Mouse (Mus musculus) intestine, embryonic 14.5 days (tissue): ENCODE measurements at regions not wholly inside any gene's neighbourhood (a gene's known extent, or its start where the extent isn't known, plus 50 kb on each side); places are given as distances from the start of the nearest gene placed in this dataset.
"Not testable (repeated sequence)": the region's sequence is repeated elsewhere in the genome, so short reads cannot be mapped to it uniquely, and the experiment has no call there.

Source experiments
- ATAC-seq: fragments of 200-750 bp; cut with Nextera tagmentation; replicated peaks from 2 replicates; pipeline ENCODE4 v1.8.0; 2017; ENCODE audit warnings: low read depth, moderate number of reproducible peaks, moderate TSS enrichment, moderate library complexity; ENCODE audit not compliant: low FRiP score, low TSS enrichment
- DNase-seq: peaks from one replicate; pipeline ENCODE4 v3.0.0-alpha.2; 2018; ENCODE audit warnings: low spot score
- H3K27ac ChIP-seq: fragments of 300-500 bp; sonication (generic); 2 replicates; pipeline ENCODE4 v1.5.1; 2014; ENCODE audit warnings: low read depth, mild to moderate bottlenecking, control low read depth
- H3K27me3 ChIP-seq: fragments of 300-500 bp; sonication (generic); replicated peaks from 2 replicates; pipeline ENCODE4 v1.6.1; 2014; ENCODE audit warnings: low read length, control low read depth; ENCODE audit not compliant: control insufficient read depth, insufficient read depth
- H3K36me3 ChIP-seq: fragments of 300-500 bp; sonication (generic); 2 replicates; pipeline ENCODE4 v1.6.1; 2014; ENCODE audit warnings: low read length, control low read depth; ENCODE audit not compliant: control insufficient read depth, insufficient read depth
- H3K4me1 ChIP-seq: fragments of 300-500 bp; sonication (generic); replicated peaks from 2 replicates; pipeline ENCODE4 v1.6.1; 2014; ENCODE audit warnings: low read length, control low read depth, mixed read lengths; ENCODE audit not compliant: control insufficient read depth, insufficient read depth
- H3K4me2 ChIP-seq: fragments of 300-500 bp; sonication (generic); 2 replicates; pipeline ENCODE4 v1.6.1; 2014; ENCODE audit warnings: low read length
- H3K4me3 ChIP-seq: fragments of 300-500 bp; sonication (generic); 2 replicates; pipeline ENCODE4 v1.5.1; 2014; ENCODE audit warnings: low read depth, low read length, control low read depth, mixed read lengths
- H3K9ac ChIP-seq: fragments of 300-500 bp; sonication (generic); 2 replicates; pipeline ENCODE4 v1.6.1; 2014; ENCODE audit warnings: mild to moderate bottlenecking, low read length
- H3K9me3 ChIP-seq: fragments of 300-500 bp; sonication (generic); 2 replicates; pipeline ENCODE4 v1.6.1; 2016; ENCODE audit warnings: low read length, control low read depth; ENCODE audit not compliant: control insufficient read depth
- WGBS: fragments of 180-500 bp; shearing (Covaris S2); extraction: QIAGEN DNeasy Blood & Tissue Kit; methylation state at CpG from one replicate; pipeline ENCODE4 v1.1.7; 2014; 5-methylcytosine and 5-hydroxymethylcytosine counted together

DNA sequence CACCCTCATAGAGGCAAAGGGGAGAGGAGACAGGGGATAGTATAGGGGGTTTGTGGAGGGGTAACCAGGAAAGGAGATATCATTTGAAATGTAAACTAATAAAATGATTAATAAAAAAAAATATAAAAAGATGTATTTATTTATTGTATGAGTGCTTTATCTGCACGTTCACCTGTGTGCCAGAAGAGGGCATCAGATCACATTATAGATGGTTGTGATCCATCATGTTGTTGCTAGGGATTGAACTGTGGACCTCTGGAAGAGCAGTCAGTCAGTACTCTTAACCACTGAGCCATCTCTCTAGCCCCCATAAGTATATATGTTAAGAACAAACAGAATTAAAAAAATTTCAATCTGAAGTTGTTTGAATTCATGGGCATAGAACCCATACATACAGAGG, 69.4 kb upstream of the Max start:
- no peak overlapping the region for H3K9ac ChIP-seq
- no peaks in the 10 kb centered on the region for H3K36me3 ChIP-seq
- no peaks in the 10 kb centered on the region for H3K4me1 ChIP-seq
- no peak overlapping the region for H3K27ac ChIP-seq
- no peaks in the 10 kb centered on the region for H3K9me3 ChIP-seq
- DNase-seq (no peak), ATAC-seq (no peak)
- H3K27me3 ChIP-seq: no peaks in the 10 kb centered on the region
- no peak overlapping the region for H3K4me3 ChIP-seq
- 74% methylated on average over 1 of the region's 1 CpGs for WGBS
- H3K4me2 ChIP-seq: no peak overlapping the region

DNA sequence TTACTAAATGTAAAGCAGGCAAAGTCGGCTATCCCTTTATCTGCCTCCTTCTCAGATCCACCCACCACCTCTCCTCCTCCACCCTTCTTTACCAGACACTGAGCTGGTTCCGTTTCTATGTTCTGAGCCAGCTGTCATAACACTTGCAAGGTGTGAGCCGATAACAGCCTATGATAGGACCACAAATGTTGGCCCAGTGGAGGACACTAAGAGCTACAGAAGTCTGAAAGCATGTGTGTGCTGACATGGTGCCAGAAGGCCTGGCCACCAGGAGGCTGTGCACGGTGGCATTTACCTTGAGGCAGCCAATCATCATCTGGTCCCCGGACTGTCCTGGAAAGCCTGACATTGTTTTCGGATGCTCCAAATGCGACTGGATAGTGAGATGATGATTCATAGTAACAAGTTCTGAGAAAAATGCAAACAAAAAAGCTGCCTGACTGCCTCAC, 63.5 kb upstream of the Max start:
- DNase-seq: no peak
- H3K36me3 ChIP-seq: no peaks in the 10 kb centered on the region
- H3K9ac ChIP-seq: no peak overlapping the region
- no peak for ATAC-seq
- H3K4me3 ChIP-seq: no peak overlapping the region
- H3K9me3 ChIP-seq: no peaks in the 10 kb centered on the region
- no peaks in the 10 kb centered on the region for H3K4me1 ChIP-seq
- WGBS: 77% methylated on average over 7 of the region's 7 CpGs
- H3K27ac ChIP-seq: no peak overlapping the region
- H3K27me3 ChIP-seq: no peaks in the 10 kb centered on the region
- H3K4me2 ChIP-seq: no peak overlapping the region

DNA sequence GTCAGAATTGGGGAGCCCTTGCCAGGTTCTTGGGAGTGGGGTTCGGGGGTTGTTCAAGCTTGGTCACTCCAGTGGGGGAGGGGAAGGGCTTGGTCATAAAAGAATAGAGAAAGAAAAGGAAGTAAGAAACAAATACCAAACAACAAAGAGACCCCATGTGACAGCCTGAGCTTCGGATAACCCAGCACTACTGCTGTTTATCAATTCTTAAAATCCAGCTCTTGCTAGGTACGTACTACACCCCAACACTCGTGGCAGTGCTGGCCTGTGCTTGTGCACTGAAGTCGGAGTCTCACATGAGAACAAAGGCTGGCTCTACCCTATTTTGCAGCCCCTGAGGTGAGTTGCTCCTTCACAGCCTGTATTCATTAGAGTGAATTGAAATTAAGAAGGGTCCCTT, 60.5 kb upstream of the Max start:
- Histone ChIP-seq H3K27me3 (no peaks in the 10 kb centered on the region), H3K9me3 (no peaks in the 10 kb centered on the region), H3K36me3 (no peaks in the 10 kb centered on the region), H3K4me1 (no peaks in the 10 kb centered on the region), H3K4me3 (no peak overlapping the region), H3K4me2 (no peak overlapping the region), H3K27ac (no peak overlapping the region), H3K9ac (no peak overlapping the region)
- WGBS: 66% methylated on average over 5 of the region's 5 CpGs
- no peak for DNase-seq
- ATAC-seq: no peak

DNA sequence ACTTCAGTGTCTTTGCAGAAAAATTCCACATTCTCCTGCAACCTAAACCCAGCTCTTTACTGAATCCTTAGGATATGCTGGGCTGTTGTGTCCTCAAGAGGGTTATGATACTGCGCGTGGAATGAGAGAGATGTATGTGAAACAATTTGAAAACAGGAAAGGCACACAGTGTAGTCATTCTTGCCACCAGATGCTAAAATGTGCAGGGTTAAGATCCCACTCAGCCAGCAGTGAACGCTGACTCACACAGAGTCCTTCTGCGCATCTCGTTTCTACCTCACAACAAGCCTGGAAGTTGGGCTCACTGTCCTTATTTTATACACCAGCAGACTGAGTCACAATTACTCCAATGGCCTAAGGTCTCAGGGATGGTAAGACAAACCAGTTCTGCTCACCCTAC, 59.9 kb upstream of the Max start:
- WGBS: 81% methylated on average over 5 of the region's 5 CpGs
- H3K27me3 ChIP-seq: no peaks in the 10 kb centered on the region
- no peaks in the 10 kb centered on the region for H3K9me3 ChIP-seq
- no peaks in the 10 kb centered on the region for H3K4me1 ChIP-seq
- no peak overlapping the region for H3K27ac ChIP-seq
- no peak overlapping the region for H3K4me3 ChIP-seq
- no peak overlapping the region for H3K4me2 ChIP-seq
- no peak for ATAC-seq
- H3K9ac ChIP-seq: no peak overlapping the region
- DNase-seq: no peak
- no peaks in the 10 kb centered on the region for H3K36me3 ChIP-seq

DNA sequence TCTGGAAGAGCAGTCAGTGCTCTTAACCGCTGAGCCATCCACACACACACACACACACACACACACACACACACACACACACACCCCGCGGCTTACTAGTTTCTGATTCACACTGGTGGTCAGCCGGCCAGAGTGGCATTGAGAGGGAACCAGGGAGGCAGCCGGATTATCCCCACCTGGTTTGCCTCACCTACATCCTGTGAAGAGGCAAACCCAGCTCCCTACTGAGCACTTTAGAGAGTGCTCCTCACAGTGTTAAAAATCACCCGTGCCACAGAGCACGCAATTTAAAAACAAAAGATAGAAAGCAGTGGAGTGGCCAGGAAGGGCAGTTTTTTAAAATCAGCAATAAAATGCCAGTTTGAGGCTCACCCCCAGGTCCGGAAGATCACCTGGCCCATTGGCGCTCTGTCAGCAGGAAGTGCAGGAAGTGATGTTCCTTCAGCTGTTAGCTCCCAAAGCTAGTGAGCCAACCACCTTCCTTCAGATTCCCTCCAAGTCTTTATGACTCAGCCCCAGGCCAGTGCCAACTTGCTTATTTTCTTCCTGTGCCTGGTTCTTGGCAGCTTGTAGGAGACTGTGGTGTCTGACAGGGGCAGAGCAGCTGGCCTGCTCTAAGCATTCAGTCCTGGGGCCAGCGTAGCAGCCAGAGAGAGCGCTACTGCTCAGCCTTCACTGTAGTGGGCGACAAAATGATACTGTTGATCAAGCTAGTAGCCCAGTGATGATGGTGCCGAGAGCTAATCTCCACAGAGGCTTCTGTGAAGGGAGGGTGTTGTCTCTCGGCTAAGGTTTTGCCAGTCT, 57.9 kb upstream of the Max start:
- no peak for DNase-seq
- no peaks in the 10 kb centered on the region for H3K27me3 ChIP-seq

DNA sequence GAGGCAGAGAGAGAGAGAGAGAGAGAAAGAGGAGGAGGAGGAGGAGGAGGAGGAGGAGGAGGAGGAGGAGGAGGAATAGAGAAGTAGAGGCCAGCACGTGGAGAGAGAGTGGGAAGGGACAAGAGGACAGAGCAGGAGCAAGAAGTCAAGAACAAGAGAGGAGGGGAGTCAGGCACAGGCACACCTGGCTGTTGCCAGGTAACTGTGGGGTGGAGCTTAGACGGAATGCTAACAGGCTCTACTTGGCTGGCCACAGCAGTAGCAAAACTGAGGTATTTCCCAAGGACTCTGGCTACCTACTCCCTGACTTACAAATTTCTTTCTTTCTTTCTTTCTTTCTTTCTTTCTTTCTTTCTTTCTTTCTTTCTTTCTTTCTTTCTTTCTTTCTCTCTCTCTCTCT, 57.1 kb upstream of the Max start:
- H3K9me3 ChIP-seq, H3K27me3 ChIP-seq, H3K4me1 ChIP-seq, H3K4me3 ChIP-seq, H3K27ac ChIP-seq, H3K36me3 ChIP-seq, H3K4me2 ChIP-seq, ATAC-seq, H3K9ac ChIP-seq, DNase-seq: not testable (repeated sequence)
- WGBS: 23% methylated on average over 2 of the region's 2 CpGs

More for the DNA sequence above, 57.9 kb upstream of the Max start:
- WGBS: 58% methylated on average over 14 of the region's 14 CpGs
- H3K4me1 ChIP-seq: no peaks in the 10 kb centered on the region
- H3K36me3 ChIP-seq: no peaks in the 10 kb centered on the region
- H3K27ac ChIP-seq: no peak overlapping the region
- no peak for ATAC-seq
- H3K4me2 ChIP-seq: no peak overlapping the region
- no peaks in the 10 kb centered on the region for H3K9me3 ChIP-seq
- H3K9ac ChIP-seq: no peak overlapping the region
- H3K4me3 ChIP-seq: no peak overlapping the region

DNA sequence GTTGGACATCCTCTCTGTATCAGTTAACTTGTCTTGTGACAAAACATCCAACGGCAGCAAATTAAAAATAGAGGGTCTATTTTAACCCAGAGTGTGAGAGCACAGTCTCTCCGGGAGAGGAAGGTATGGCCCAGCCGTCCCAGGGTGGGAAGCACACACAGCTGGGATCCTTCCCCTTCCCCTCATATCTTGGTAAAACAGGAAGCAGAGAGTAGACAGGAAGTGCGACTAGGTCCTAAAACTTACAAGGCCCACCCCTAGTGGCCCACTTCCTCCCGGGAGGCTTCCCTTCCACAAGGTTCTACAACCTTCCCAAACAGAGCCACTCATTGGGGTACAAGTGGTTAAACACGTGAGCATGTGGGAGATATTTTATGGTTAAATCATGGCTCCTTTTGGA, 56.4 kb upstream of the Max start:
- no peaks in the 10 kb centered on the region for H3K36me3 ChIP-seq
- 76% methylated on average over 6 of the region's 6 CpGs for WGBS
- H3K4me1 ChIP-seq: no peaks in the 10 kb centered on the region
- no peaks in the 10 kb centered on the region for H3K27me3 ChIP-seq
- H3K27ac ChIP-seq: no peak overlapping the region
- H3K9ac ChIP-seq: no peak overlapping the region
- DNase-seq (no peak), ATAC-seq (no peak)
- no peaks in the 10 kb centered on the region for H3K9me3 ChIP-seq
- no peak overlapping the region for H3K4me2 ChIP-seq
- H3K4me3 ChIP-seq: no peak overlapping the region

DNA sequence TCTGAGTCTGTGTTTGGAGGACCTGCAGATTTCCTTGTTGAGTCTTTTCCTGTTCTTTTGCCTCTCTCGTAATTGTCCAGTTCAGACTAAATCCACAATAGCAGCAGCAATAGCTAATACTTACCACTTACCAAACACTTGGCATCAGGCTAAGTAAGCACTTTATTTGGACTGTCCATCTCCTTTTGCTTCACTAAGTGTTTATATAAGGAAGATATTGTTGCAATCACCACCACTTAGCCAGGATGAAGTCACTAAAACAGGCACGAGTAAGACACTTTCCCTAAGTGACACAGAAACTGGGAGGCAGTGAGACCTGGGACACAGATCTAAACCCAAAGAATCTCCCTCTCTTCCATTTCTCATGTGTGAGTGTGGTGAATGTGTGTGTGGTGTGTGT, 52.9 kb upstream of the Max start:
- H3K27me3 ChIP-seq: no peaks in the 10 kb centered on the region
- no peaks in the 10 kb centered on the region for H3K36me3 ChIP-seq
- no peaks in the 10 kb centered on the region for H3K4me1 ChIP-seq
- WGBS: 58% methylated on average over 2 of the region's 2 CpGs
- DNase-seq: no peak
- ATAC-seq: no peak
- no peak overlapping the region for H3K27ac ChIP-seq
- H3K4me3 ChIP-seq: no peak overlapping the region
- no peaks in the 10 kb centered on the region for H3K9me3 ChIP-seq
- no peak overlapping the region for H3K9ac ChIP-seq
- H3K4me2 ChIP-seq: no peak overlapping the region
